Mouse (Mus musculus) ES-E14 (cell line): Measurements from ENCODE around the gene Twf2. TPM values are rescaled to one million over a fixed set of nuclear protein-coding genes. Genes with fewer than 3 reads are reported as not detected.

Experiments
- DNase-seq: peaks from one replicate; pipeline ENCODE4 v3.0.0-alpha.2; 2013; ENCODE audit warnings: low read depth, low spot score
- H3K27ac ChIP-seq: 2 replicates; pipeline ENCODE4 v1.5.1; 2012; ENCODE audit warnings: low read depth, mild to moderate bottlenecking, low read length, moderate library complexity, mixed read lengths; ENCODE audit not compliant: poor library complexity, insufficient read depth, severe bottlenecking
- H3K36me3 ChIP-seq: 2 replicates; pipeline ENCODE4 v1.6.1; 2012; ENCODE audit warnings: mild to moderate bottlenecking, low read length, moderate library complexity, mixed read lengths; ENCODE audit not compliant: control insufficient read depth, poor library complexity, insufficient read depth, severe bottlenecking
- H3K4me1 ChIP-seq, 2 experiments: fragments of 150-350 bp in 1 of 2; sonication (generic) in 1 of 2; 2 replicates each; pipeline ENCODE4 v1.6.1; 2012; ENCODE audit warnings: low read length in 2 of 2, mild to moderate bottlenecking in 1 of 2, mixed read lengths in 1 of 2; ENCODE audit not compliant: control insufficient read depth in 2 of 2, insufficient read depth in 2 of 2, poor library complexity in 1 of 2
- H3K4me3 ChIP-seq, 2 experiments: fragments of 150-350 bp in 1 of 2; sonication (generic) in 1 of 2; 2 replicates each; pipeline ENCODE4 v1.5.1; 2012; ENCODE audit warnings: low read length in 2 of 2, low read depth in 1 of 2, mild to moderate bottlenecking in 1 of 2, mixed read lengths in 1 of 2; ENCODE audit not compliant: insufficient read depth in 1 of 2, poor library complexity in 1 of 2, severe bottlenecking in 1 of 2
- H3K9ac ChIP-seq: 2 replicates; pipeline ENCODE4 v1.6.1; 2012; ENCODE audit warnings: low read depth, mild to moderate bottlenecking, low read length, mixed read lengths; ENCODE audit not compliant: poor library complexity, insufficient read depth, severe bottlenecking
- H3K9me3 ChIP-seq: fragments of 150-350 bp; sonication (generic); 2 replicates; pipeline ENCODE4 v1.6.1; 2012; ENCODE audit warnings: low read depth, mild to moderate bottlenecking, low read length; ENCODE audit not compliant: control insufficient read depth, insufficient read depth
- CHD2 ChIP-seq: IDR thresholded peaks from 2 replicates; pipeline ENCODE4 v1.6.1; 2014; ENCODE audit warnings: mild to moderate bottlenecking, low read depth, low read length, inconsistent platforms
- HCFC1 ChIP-seq: IDR thresholded peaks from 2 replicates; pipeline ENCODE4 v1.6.1; 2012; ENCODE audit warnings: low read length, inconsistent platforms, borderline replicate concordance; ENCODE audit not compliant: insufficient read depth
- MAFK ChIP-seq: IDR thresholded peaks from 2 replicates; pipeline ENCODE4 v1.6.1; 2014; ENCODE audit warnings: mild to moderate bottlenecking, low read depth, low read length, inconsistent platforms; ENCODE audit not compliant: insufficient read depth
- ZC3H11A ChIP-seq: IDR thresholded peaks from 2 replicates; pipeline ENCODE4 v1.6.1; 2012; ENCODE audit warnings: low read depth, mild to moderate bottlenecking, inconsistent platforms, low read length, borderline replicate concordance
- ZNF384 ChIP-seq: IDR thresholded peaks from 2 replicates; pipeline ENCODE4 v1.6.1; 2012; ENCODE audit warnings: low read depth, low read length, inconsistent platforms
- in situ Hi-C, 2 experiments: fragments of 600-800 bp; cut with MboI; formaldehyde crosslinking; loops; one replicate each; pipeline ENCODE4 v1.15.1; 2025; ENCODE audit warnings: low sequenced_read_pairs in 2 of 2, inconsistent platforms in 1 of 2; ENCODE audit not compliant: unreplicated experiment in 2 of 2
- total RNA-seq: library from RNA; depleted of rRNA; stranded (reverse); fragments of 300-350 nt; gene quantifications from 2 replicates; pipeline ENCODE4 v1.2.3, GENCODE M21; 2012

Twf2 gene
- total RNA-seq, 1 experiment, result 139 TPM

- H3K9me3 ChIP-seq, result no peaks in the 10 kb centered on the region
- H3K9ac ChIP-seq, result no peak overlapping the region
- peak overlapping the region; percentile 75 for H3K27ac ChIP-seq
- in situ Hi-C loops, result no loop called here
- DNase-seq, result no peak
- TF ChIP-seq MAFK (no peak), HCFC1 (no peak), CHD2 (no peak), ZNF384 (no peak), ZC3H11A (no peak)
- peaks cover 9 to 26% of the 10 kb centered on the region in 2 experiments; a peak in 3 of 4 replicates for H3K4me1 ChIP-seq
- H3K36me3 ChIP-seq, result peaks cover 41% of the 10 kb centered on the region
- H3K4me3 ChIP-seq, result no peak overlapping the region
These were observed 7.0 kb downstream of the Twf2 start for GRCm38 (mm10) chr9:106209954-106210353.

DNA sequence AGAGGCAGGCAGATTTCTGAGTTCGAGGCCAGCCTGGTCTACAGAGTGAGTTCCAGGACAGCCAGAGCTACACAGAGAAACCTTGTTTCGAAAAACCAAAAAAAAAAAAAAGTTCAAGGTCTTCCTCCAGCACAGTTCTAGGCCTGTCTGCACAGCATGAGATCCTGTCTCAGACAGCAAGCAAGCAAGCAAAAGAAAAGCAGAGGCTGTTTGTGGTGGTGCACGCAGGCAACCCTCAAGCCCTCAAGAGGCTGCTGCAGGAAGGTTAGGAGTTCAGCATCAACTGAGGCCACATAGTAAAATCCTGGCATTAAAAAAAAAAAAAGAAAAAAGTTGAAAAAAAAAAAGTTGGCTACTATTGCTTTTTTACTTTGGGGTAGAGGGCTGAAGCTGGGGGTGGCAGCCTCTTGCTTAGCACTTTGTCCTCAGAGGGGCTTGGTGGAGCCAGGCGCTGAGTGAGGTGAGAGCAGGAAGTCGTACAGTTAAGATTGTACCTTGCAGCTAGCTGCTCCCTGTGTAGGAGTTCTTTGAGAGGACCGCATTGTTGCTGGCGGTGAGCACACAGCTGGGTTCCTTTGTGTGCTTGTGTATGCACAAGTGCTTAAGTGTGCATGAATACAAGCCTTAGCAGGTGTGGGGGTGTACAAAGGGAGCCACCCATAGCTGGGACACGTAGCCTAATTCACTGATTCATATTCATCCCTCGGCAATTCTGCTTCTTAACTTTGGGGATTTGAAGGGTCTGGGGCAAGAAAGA, 8.1 kb downstream of the Twf2 start:
- Histone ChIP-seq H3K4me1 (peaks cover 7 to 20% of the 10 kb centered on the region in 2 experiments; a peak in 3 of 4 replicates), H3K27ac (peak overlapping the region; percentile 97), H3K4me3 (peak overlapping the region; percentile 65 to 73), H3K9ac (peak overlapping the region; percentile 78), H3K9me3 (no peaks in the 10 kb centered on the region), H3K36me3 (peaks cover 44% of the 10 kb centered on the region)
- in situ Hi-C loops, result no loop called here
- peak; percentile 77 for DNase-seq
- TF ChIP-seq MAFK (0 out of 2 replicates have a peak, but pooled peaks have one; percentile 30), CHD2 (no peak), ZNF384 (peak; percentile 69; the same call in 1 of the 2 replicates), HCFC1 (no peak)

GRCm38 (mm10) chr9:106211680-106212593, 9.0 kb downstream of the Twf2 start:
- in situ Hi-C loops, result no loop called here
- peak overlapping the region; percentile 78 for H3K9ac ChIP-seq
- H3K4me1 ChIP-seq, result peaks cover 7 to 19% of the 10 kb centered on the region in 2 experiments; a peak in 3 of 4 replicates
- peak; percentile 94 for DNase-seq
- peaks cover 39% of the 10 kb centered on the region for H3K36me3 ChIP-seq
- peak overlapping the region; percentile 65 to 73 for H3K4me3 ChIP-seq
- H3K27ac ChIP-seq, result peak overlapping the region; percentile 97
- TF ChIP-seq HCFC1, result peak; percentile 68
- peak; percentile 37; the same call in 1 of the 2 replicates for TF ChIP-seq ZC3H11A
- no peak for TF ChIP-seq MAFK
- peak; percentile 81 for TF ChIP-seq ZNF384
- TF ChIP-seq CHD2, result no peak
- no peaks in the 10 kb centered on the region for H3K9me3 ChIP-seq

DNA sequence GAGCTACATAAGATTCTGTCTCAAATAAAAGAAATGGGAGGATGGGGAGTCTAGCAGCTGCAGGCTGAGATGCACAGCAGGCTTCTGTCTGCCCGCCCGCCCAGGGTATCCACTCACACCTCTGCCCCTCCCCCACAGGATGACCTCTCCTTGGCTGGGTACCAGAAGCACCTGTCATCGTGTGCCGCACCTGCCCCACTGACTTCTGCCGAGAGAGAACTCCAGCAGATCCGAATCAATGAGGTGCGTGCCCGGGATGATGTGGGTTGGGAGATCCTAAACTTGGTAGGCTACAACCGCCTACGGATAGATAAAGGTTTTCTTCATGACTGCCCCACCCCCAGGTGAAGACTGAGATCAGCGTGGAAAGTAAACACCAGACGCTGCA, 9.7 kb downstream of the Twf2 start:
- H3K36me3 ChIP-seq, result peaks cover 34% of the 10 kb centered on the region
- no peaks in the 10 kb centered on the region for H3K9me3 ChIP-seq
- no peak for DNase-seq
- peaks cover 7 to 19% of the 10 kb centered on the region in 2 experiments; a peak in 3 of 4 replicates for H3K4me1 ChIP-seq
- H3K9ac ChIP-seq, result 0 out of 2 replicates have a peak overlapping the region, but pooled peaks have one; percentile 28
- peak overlapping the region; percentile 51 to 63; a peak in 2 of 4 replicates for H3K4me3 ChIP-seq
- TF ChIP-seq ZNF384, result no peak
- no peak for TF ChIP-seq CHD2
- TF ChIP-seq MAFK, result no peak
- TF ChIP-seq ZC3H11A, result no peak
- no peak for TF ChIP-seq HCFC1
- in situ Hi-C loops, result no loop called here
- peak overlapping the region; percentile 37; the same call in 1 of the 2 replicates for H3K27ac ChIP-seq
